Mouse (Mus musculus) MEL (cell line): ENCODE measurements around the gene Gm11236.
"Not testable (repeated sequence)": the region's sequence is repeated elsewhere in the genome, so short reads cannot be mapped to it uniquely, and the experiment has no call there.

Experiments used
- BHLHE40 ChIP-seq: IDR thresholded peaks from 2 replicates; pipeline ENCODE4 v1.6.1; 2012; ENCODE audit warnings: low read depth, mild to moderate bottlenecking, inconsistent platforms, low read length, improper control_type of control experiment, borderline replicate concordance
- CHD2 ChIP-seq: IDR thresholded peaks from 2 replicates; pipeline ENCODE4 v1.6.1; 2011; ENCODE audit warnings: low read length, improper control_type of control experiment
- ELF1 ChIP-seq: IDR thresholded peaks from 2 replicates; pipeline ENCODE4 v1.6.1; 2014; ENCODE audit warnings: low read depth, mild to moderate bottlenecking, inconsistent platforms, low read length, improper control_type of control experiment, moderate library complexity
- EP300 ChIP-seq, 2 experiments: IDR thresholded peaks; 2 replicates each; pipeline ENCODE4 v1.6.1; 2011; ENCODE audit warnings: improper control_type of control experiment in 2 of 2, low read length in 2 of 2, low read depth in 1 of 2, mild to moderate bottlenecking in 1 of 2
- MAFK ChIP-seq: IDR thresholded peaks from 2 replicates; pipeline ENCODE4 v1.6.1; 2011; ENCODE audit warnings: low read depth, mild to moderate bottlenecking, low read length, improper control_type of control experiment, borderline replicate concordance
- MEF2A ChIP-seq: IDR thresholded peaks from 2 replicates; pipeline ENCODE4 v1.6.1; 2014; ENCODE audit warnings: low read depth, mild to moderate bottlenecking, inconsistent platforms, low read length, improper control_type of control experiment; ENCODE audit not compliant: poor library complexity, insufficient replicate concordance, severe bottlenecking; ENCODE audit errors: extremely low read depth
- MYC ChIP-seq: IDR thresholded peaks from 2 replicates; pipeline ENCODE4 v1.6.1; 2011; ENCODE audit warnings: low read depth, mild to moderate bottlenecking, low read length, improper control_type of control experiment, moderate library complexity
- POLR2A ChIP-seq, 2 experiments: IDR thresholded peaks; 2 replicates each; pipeline ENCODE4 v1.6.1; 2011 to 2012; ENCODE audit warnings: low read length in 2 of 2, mild to moderate bottlenecking in 2 of 2, control low read depth in 1 of 2, improper control_type of control experiment in 1 of 2, low read depth in 1 of 2, moderate library complexity in 1 of 2; ENCODE audit not compliant: control insufficient read depth in 1 of 2, insufficient read depth in 1 of 2, poor library complexity in 1 of 2
- TAL1 ChIP-seq: IDR thresholded peaks from 2 replicates; pipeline ENCODE4 v1.6.1; 2012; ENCODE audit warnings: mild to moderate bottlenecking, inconsistent platforms, low read length, moderate library complexity, mixed read lengths

GRCm38 (mm10) chr4:73661864-73662263 lies 23.9 kb downstream of the Gm11236 start:
- not testable (repeated sequence) for TF ChIP-seq POLR2A (IDR thresholded peaks at IDR 0.05; ENCODE audit: control insufficient read depth in 1 of 2, insufficient read depth in 1 of 2, low read depth in 1 of 2, low read length in 2 of 2, poor library complexity in 1 of 2); TAL1; EP300 (IDR thresholded peaks at IDR 0.05; ENCODE audit: low read depth in 1 of 2, low read length in 2 of 2); MYC; CHD2; MEF2A; MAFK; ELF1; BHLHE40
